Comparison of ENCODE assay signal across 7 mouse cellular contexts in the genomic region with DNA sequence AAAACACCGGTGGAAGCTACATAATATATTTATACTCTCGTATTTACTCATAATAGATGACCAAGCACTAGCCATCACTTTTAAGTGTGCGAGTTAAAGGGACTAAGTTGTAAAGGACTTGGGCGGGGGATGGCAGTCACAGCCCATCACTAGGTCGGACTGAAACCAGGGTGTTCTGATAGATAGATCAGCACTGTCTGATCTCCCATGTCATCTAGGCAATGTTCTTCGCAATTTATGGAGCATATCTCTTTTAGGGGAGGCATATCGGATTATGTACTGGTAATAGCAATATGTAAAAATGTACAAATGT. TPM values are rescaled to one million over a fixed set of nuclear protein-coding genes. Genes with fewer than 3 reads are reported as not detected.
DNase-seq lines count a peak whose midpoint lies in the region; ATAC-seq and TF ChIP-seq lines count a peak whose summit lies in the region.

No protein-coding gene starts in this region.

- H3K9ac ChIP-seq in forebrain, embryonic 12.5 days = peak overlapping the region; percentile 62
- peak overlapping the region; percentile 73; the same call in 1 of the 2 replicates for H3K9ac ChIP-seq in limb, embryonic 12.5 days (replicated peaks)
- peak overlapping the region; percentile 60 for H3K9ac ChIP-seq in stomach, embryonic 14.5 days (replicated peaks; ENCODE audit: low read depth, low read length)

- H3K27me3 ChIP-seq in forebrain, embryonic 12.5 days = no peaks in the 10 kb centered on the region
- 0 out of 2 replicates have a peak, but pooled peaks cover 5% of the 10 kb centered on the region for H3K27me3 ChIP-seq in limb, embryonic 12.5 days
- H3K27me3 ChIP-seq in stomach, embryonic 14.5 days (ENCODE audit: control insufficient read depth, insufficient read depth, low read length) = no peaks in the 10 kb centered on the region

- H3K9me3 ChIP-seq in forebrain, embryonic 12.5 days = no peaks in the 10 kb centered on the region
- no peaks in the 10 kb centered on the region for H3K9me3 ChIP-seq in limb, embryonic 12.5 days
- no peaks in the 10 kb centered on the region for H3K9me3 ChIP-seq in stomach, embryonic 14.5 days (ENCODE audit: control insufficient read depth, low read depth, low read length)

- no peaks in the 10 kb centered on the region; the same call in none of the 2 replicates for H3K4me1 ChIP-seq in lung, adult 2 months (ENCODE audit: control insufficient read depth, insufficient read depth, low read length)
- H3K4me1 ChIP-seq in forebrain, embryonic 12.5 days = no peaks in the 10 kb centered on the region; the same call in 1 of the 2 replicates
- peaks cover 5% of the 10 kb centered on the region for H3K4me1 ChIP-seq in limb, embryonic 12.5 days (replicated peaks)
- H3K4me1 ChIP-seq in stomach, embryonic 14.5 days (ENCODE audit: control insufficient read depth, insufficient read depth, low read length) = no peaks in the 10 kb centered on the region

- H3K4me2 ChIP-seq in forebrain, embryonic 12.5 days = peak overlapping the region; percentile 75
- H3K4me2 ChIP-seq in limb, embryonic 12.5 days = peak overlapping the region; percentile 69
- H3K4me2 ChIP-seq in stomach, embryonic 14.5 days (replicated peaks; ENCODE audit: low read depth, low read length) = peak overlapping the region; percentile 80

- no peaks in the 10 kb centered on the region for H3K36me3 ChIP-seq in forebrain, embryonic 12.5 days (replicated peaks)
- no peaks in the 10 kb centered on the region for H3K36me3 ChIP-seq in limb, embryonic 12.5 days
- H3K36me3 ChIP-seq in stomach, embryonic 14.5 days (ENCODE audit: control insufficient read depth, insufficient read depth, low read length) = no peaks in the 10 kb centered on the region

- peak; percentile 33; the same call in 1 of the 2 replicates for ATAC-seq in forebrain, embryonic 12.5 days (ENCODE audit: low FRiP score)
- no peak for ATAC-seq in limb, embryonic 12.5 days (ENCODE audit: insufficient number of reproducible peaks, insufficient read depth, low FRiP score, low TSS enrichment, low read depth)
- ATAC-seq in stomach, embryonic 14.5 days (ENCODE audit: insufficient number of reproducible peaks, insufficient read depth, low FRiP score, low read depth) = no peak

- TF ChIP-seq CTCF in lung, adult 2 months (IDR thresholded peaks at IDR 0.05; ENCODE audit: insufficient read depth, low read length) = no peak

- peak overlapping the region; percentile 67 for H3K4me3 ChIP-seq in lung, adult 2 months (replicated peaks; ENCODE audit: extremely low read depth, low read depth, low read length)
- peak overlapping the region; percentile 56 for H3K4me3 ChIP-seq in forebrain, embryonic 12.5 days (replicated peaks)
- H3K4me3 ChIP-seq in limb, embryonic 12.5 days (replicated peaks) = peak overlapping the region; percentile 58
- H3K4me3 ChIP-seq in stomach, embryonic 14.5 days (ENCODE audit: low read depth, low read length) = peak overlapping the region; percentile 59

- TF ChIP-seq POLR2A in lung, adult 2 months (IDR thresholded peaks at IDR 0.05; ENCODE audit: borderline replicate concordance, extremely low read depth, low read depth, low read length) = no peak

- DNase-seq in lung, adult 2 months = no peak
- DNase-seq in lung, adult 18-20 months = no peak
- no peak for DNase-seq in urinary bladder, adult 18-20 months (ENCODE audit: low spot score in 2 of 2)
- DNase-seq in frontal cortex, adult 2 months (ENCODE audit: extremely low spot score in 1 of 2, low spot score in 1 of 2) = no peak

- H3K27ac ChIP-seq in forebrain, embryonic 12.5 days = no peak overlapping the region
- H3K27ac ChIP-seq in limb, embryonic 12.5 days = peak overlapping the region; percentile 92
- H3K27ac ChIP-seq in stomach, embryonic 14.5 days (ENCODE audit: low read length) = peak overlapping the region; percentile 88

- 11% methylated on average over 7 of the region's 7 CpGs for WGBS in lung, adult 2 months
- WGBS in forebrain, embryonic 12.5 days = 28% methylated on average over 7 of the region's 7 CpGs
- 23% methylated on average over 7 of the region's 7 CpGs for WGBS in limb, embryonic 12.5 days
- WGBS in stomach, embryonic 14.5 days = 11% methylated on average over 7 of the region's 7 CpGs

RNA-seq across cellular contexts. Expression of a gene that starts 1.1 kb away (rescaled TPM):
- 61.0 and 75.4 TPM in 2 replicates for polyA plus RNA-seq in lung, adult 2 months (2012; rRNA removed)
- 15.4 and 21.6 TPM in 2 replicates for polyA plus RNA-seq in forebrain, embryonic 12.5 days (2016; fragmentation: Nextera tagmentation; extraction: Ambion mirVana)
- polyA plus RNA-seq in limb, embryonic 12.5 days (2016; fragmentation: Nextera tagmentation; extraction: Ambion mirVana) = 33.2 and 38.5 TPM in 2 replicates
- 72.0 and 74.7 TPM in 2 replicates for polyA plus RNA-seq in stomach, embryonic 14.5 days (2014; fragmentation: Nextera tagmentation; extraction: Ambion mirVana)
- polyA plus RNA-seq in frontal cortex, adult 2 months (2012; rRNA removed) = 23.5 and 25.5 TPM in 2 replicates
